Mouse (Mus musculus) urinary bladder, postnatal 14 days (tissue): ENCODE measurements at regions not wholly inside any gene's neighbourhood (a gene's known extent, or its start where the extent isn't known, plus 50 kb on each side); places are given as distances from the start of the nearest gene placed in this dataset.
"Not testable (repeated sequence)": the region's sequence is repeated elsewhere in the genome, so short reads cannot be mapped to it uniquely, and the experiment has no call there.

Source experiments
- DNase-seq: peaks from one replicate; pipeline ENCODE4 v3.0.0; 2021; ENCODE audit warnings: low spot score

DNA sequence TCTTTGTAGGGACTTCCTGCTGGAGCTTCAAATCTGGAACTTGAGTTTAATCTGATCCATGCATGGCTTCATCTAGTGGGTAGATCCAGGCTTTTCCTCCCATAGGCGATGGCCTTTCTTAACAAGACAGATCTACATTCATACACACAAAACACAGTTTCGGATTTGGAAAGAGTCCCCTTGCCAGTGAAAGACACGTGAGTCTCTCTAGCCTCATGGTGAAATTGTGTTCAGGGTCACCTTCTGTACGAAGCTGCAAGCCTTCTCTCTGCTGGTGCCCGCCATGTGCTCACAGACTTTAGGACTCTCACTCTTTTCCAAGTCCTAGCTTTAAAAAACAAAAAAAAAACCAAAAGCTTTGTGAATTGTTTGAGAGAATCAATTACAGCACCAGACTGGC is 51.4 kb upstream of the Dlx2 start:
- DNase-seq: no peak

DNA sequence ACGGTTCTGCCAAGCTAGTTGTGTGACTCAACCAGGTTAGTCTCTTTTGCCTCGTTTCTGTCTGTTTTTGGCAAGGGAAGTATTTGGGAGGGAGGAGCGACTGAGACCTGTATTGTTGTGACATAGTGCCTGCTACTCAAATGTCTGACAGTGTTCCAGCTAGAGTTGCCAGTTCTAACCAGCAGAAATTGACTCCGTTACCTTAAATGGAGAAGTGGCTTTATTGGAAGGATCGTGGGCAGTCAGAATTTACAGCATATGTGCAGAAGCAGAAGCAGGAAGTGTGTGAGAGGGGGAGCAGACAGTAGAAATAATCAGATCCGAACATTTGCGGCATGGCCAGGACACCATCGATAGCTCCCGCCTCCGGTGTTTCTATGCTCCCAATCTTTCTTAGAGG is 51.8 kb upstream of the Dlx2 start:
- peak; percentile 8 for DNase-seq

DNA sequence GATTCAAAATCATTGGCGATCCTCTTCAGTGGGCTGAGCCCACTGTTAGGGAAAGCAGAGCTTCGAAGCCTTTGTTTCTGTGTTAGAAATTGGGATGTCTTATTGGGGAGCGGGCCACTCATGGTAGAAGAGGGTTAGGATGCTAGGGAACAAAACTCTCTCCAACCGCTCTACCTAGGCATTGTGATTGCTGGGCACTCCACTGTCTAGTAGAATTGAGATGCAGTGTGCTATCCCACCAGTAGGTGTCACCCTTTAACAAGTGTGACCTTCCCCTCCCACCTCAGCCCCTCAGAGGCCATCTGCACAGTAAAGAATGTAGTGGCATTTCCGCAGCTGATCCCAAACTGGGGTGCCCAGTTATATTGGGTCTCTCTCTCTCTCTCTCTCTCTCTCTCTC is 52.2 kb upstream of the Dlx2 start:
- peak; percentile 88 for DNase-seq

DNA sequence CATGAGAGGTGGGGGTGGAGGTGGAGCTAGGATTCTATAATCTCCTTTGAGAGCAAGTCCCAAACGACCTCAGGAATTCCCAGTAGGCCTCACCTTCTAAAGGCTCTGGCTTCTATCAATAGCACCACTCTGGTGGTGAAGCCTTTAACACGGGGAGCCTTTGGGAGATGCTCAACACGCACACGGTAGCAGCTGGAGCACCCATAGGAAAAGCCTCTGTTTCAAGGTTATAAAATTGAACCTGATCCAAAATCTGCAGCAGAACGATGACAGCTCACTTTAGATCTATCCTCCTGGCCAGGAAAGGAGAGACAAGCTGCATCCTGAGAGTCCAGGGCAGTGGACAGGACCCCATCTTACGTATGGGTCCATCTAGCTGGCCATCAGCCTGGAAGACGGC is 53.7 kb upstream of the Dlx2 start:
- no peak for DNase-seq

DNA sequence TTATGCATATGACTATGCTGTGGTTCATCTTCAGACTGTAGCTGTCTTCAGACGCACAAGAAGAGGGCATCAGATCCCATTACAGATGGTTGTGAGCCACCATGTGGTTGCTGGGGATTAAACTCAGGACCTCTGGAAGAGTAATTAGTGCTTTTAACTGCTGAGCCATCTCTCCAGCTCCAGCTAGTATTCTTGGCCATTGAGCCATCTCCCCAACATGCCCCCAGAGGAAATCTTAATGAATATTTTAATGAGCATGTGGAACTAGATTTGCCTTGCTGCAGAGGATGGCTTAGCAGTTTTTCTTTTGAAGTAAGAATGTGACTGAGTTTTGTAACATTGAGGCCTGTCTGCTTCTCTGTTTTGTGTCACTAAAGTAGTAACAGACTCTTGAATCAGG is 54.4 kb upstream of the Dlx2 start:
- DNase-seq: no peak

DNA sequence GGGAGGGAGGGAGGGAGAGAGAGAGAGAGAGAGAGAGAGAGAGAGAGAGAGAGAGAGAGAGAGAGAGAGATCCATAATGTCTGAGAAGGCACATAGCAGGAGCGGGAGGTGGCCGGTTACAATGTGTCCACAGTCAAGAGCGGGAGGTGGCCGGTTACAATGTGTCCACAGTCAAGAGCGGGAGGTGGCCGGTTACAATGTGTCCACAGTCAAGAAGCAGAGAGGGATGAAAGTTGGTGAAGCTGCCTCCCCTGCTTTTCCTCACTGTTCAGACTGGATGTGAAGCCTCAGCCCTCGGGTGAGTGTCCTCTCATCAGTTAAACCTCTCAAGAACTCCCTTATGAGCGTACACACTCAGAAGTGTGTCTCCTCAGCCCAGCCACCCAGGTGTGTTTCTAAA is 57.2 kb upstream of the Dlx2 start:
- not testable (repeated sequence) for DNase-seq

DNA sequence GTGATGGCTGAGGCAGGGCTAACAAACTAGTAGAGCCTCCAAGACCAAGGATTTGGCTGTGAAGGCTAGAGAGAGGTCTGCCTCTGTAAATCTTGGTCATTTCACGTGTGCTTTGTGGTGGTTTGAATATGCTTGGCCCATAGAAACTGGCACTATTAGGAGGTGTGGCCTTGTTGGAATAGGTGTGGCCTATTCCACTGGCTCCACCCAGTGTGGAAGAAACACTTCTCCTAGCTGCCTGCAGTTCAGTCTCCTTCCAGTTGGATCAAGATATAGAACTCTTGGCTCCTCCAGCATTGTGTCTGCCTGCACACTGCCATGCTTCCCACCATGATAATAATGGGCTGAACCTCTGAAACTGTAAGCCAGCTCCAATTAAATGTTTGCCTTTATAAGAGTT is 59.1 kb upstream of the Dlx2 start:
- DNase-seq: no peak

DNA sequence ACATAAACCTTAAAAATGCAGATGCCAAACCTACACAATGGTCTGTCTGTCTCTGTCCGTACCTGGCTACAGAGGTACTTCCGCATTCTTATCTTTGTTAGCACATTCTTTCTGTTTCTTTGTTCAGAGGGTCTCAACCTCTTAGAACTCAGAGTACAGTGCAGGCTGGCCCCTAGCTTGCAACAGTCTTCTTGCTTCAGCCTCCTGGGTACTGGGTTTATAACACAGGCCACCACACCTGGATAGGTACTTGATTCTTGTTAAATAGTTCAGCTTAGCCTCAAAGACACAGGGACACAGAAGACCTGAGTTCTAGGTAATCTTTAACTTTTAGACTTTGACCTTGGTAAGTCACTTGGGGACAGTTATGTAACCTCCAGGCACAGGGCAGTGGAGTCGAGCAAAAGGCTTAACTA is 60.5 kb upstream of the Dlx2 start:
- DNase-seq: no peak

DNA sequence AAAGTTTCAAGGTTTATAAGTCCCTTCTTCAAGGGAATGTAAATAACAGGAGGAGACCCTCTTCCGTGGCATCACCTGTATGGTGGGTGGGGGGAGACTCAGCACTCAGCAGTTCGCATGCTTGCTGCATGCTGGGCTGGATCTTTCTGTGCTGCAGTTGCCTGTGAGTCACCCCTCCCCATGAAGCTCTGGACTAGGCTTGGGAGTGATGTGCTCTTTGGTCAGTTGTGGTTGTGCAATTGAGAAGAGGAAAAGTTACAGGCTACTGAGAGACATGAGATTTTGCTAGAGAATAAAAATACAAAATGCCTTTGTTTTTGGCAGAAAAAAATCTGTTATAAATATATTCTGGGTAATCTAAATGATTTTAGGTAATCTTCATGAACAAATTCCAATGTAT is 66.7 kb upstream of the Dlx2 start:
- DNase-seq: no peak

DNA sequence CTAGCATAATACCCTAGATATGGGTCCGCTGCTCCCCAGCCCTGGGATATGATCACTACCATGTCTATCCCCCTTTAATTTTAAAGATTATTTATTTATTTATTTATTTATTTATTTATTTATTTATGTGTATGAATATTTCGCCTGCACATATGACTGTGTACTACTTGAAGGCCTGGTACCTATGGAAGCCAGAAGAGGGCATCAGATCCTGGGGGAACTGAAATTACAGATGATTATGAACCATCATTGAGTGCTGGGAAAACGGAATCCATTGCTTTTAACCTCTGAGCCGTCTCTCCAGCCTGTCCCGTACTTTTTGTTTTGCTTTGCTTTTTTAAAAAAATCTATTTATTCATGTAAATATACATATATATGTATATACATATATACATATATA is 70.0 kb upstream of the Dlx2 start:
- DNase-seq: no peak

DNA sequence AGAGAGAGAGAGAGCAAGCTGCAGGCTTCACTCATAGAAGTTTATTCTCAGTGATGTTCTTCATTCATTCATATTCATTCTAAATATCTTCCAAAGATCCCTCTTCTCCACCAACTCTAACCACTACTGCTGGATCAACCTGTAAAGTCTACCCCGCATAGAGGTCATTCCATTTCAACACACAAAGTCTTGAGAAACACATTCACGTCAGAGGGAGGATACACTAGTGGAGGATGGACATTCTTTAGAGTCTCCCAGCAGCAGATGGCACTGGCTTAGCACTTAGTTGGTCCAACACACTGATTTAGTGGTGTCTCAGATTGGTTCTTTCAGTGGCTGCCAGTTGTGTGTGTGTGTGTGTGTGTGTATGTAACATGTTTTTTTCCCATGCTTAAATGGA is 74.9 kb upstream of the Dlx2 start:
- DNase-seq: no peak

DNA sequence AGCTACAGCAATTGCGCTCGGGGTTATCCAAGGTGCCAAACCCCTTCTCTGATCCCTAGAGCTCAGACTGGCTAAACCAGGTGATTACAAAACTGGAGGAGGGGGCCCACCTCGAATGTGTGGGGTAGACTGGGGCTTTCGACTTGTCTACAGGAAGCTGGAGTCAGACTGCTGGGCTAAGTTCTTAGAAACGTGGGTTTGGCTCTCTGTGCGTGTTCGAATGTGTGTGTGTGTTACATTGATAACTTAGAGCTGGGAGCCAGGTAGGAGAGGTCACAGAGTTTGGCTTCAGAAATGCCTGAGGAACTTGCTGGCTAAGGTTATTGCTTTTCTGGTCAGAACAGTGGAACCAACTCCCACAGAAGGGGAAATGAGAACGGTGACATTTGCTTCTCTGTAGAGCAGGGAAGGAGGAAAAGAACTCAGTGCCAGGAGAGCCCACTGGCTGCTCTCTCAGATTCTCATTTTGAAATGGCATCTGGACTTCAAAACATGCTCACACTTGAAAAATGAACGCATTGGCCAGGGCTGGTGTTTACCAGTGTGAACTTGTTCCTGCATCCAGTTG is 76.1 kb upstream of the Dlx2 start:
- DNase-seq: no peak

DNA sequence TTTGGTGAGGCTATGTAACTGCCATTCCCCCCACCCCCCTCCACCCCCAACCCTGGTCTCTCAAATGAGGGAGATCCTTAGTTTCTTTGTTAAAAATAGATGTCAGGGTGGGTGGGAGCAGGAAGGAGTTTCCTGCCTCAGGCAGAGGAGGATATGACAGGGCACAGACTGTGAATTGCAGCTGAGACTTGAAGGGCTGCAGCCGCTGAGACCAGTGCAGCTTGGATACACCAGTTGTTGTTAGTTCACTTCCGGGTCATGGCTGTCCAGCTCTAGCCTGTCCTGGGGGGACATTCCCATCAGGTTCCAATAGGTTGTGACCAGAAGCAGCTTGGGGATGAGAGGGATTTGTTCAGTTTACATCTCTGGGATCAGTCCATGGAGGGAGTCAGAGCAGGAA is 76.6 kb upstream of the Dlx2 start:
- DNase-seq: no peak

DNA sequence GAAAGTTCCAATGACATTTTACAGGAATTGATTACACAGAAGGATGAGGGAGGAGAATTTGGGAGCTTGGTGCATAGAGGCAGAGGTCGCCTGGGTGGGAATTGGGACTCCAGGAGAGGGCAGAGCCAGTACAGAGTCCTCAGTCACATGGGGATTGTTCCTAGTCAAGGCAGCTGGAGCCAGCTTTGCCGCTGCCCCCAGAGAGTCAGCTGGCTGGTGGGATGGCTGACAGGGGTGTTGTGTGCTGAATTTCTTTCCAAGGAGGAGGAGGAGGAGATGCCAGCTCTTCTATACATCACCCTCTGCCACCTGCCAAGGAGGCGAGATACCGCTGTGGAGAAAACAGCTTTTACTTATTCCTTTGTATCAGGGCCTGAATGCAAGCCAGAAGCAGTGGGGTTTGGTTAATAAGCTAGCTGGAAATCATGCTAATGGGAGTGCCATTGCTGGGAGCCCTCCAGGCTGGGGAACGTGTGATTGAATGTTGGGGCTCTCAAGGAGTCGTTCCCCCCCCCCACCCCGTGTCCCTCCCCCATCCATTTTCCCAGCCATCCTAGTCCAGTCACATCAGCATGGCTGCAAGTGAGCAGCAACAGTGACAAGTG is 78.8 kb upstream of the Dlx2 start:
- no peak for DNase-seq

DNA sequence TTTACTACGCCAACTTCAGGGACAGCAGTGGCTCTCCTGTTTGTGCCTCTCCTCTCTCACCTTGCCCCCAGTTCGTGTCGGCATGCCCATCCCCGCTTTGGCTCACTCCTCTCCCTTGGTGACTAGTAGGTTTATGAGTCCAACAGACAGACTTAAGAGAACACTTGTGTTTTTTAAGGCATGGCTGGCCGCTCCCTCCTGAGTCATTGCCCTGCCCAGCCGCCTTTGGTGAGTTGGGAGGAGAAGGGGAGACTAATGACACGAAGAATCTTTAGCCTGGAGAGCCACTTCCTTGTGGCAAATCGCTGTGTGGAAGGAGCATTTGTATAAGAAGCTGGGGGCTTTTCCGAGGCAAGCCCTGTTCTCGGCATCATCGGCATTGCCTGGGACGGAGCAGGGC is 79.8 kb upstream of the Dlx2 start:
- peak; percentile 38 for DNase-seq

DNA sequence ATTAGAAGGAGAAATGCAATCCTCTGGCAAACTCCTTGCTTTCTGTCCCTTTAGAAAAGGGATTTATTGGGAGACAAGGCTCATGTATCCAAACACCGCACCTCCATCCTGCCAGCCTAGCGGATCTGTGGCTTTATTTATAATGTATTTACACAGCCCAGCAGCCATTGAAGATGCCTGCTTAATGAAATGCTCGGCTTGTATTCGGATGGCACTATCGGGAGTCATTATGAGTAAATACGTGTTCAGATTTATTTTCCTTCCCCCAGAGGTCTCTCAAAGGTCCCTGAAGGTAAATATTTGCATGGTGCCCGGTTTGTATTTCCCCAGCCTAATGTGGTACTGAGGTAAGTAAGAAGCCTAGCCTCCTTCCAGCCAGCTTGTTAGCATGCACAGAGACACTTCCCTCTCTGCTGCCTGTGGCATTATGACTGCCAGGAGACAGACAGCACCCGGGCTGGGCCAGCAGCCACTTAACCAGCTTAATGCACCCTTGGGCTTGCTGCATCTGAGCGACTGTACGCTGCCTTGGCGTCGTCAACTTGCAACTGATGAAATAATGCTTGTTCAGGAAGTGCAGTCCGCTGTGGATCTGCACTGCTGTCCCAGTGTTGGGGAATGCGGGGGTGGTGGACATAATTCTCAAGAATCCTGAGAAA is 80.7 kb upstream of the Dlx2 start:
- no peak for DNase-seq

DNA sequence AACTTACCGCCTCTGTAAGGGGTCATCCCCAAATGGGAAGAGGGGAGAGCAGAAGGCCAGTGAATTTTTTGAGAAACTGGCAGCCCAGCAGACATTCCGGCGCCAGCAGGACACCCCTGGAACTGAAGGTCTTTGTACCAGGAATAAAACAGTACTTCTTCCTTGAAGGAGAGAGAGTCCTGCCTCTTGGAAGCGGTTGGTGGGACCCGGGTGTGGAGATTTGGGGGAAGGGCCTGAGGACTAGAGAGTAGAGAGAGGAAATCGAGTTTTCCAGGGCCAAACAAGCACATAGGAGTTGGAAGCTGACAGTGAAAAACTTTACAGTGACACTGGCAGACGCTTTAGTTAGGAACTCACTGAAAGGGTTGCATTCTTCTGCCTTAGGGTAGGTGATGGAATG is 82.3 kb upstream of the Dlx2 start:
- DNase-seq: no peak

DNA sequence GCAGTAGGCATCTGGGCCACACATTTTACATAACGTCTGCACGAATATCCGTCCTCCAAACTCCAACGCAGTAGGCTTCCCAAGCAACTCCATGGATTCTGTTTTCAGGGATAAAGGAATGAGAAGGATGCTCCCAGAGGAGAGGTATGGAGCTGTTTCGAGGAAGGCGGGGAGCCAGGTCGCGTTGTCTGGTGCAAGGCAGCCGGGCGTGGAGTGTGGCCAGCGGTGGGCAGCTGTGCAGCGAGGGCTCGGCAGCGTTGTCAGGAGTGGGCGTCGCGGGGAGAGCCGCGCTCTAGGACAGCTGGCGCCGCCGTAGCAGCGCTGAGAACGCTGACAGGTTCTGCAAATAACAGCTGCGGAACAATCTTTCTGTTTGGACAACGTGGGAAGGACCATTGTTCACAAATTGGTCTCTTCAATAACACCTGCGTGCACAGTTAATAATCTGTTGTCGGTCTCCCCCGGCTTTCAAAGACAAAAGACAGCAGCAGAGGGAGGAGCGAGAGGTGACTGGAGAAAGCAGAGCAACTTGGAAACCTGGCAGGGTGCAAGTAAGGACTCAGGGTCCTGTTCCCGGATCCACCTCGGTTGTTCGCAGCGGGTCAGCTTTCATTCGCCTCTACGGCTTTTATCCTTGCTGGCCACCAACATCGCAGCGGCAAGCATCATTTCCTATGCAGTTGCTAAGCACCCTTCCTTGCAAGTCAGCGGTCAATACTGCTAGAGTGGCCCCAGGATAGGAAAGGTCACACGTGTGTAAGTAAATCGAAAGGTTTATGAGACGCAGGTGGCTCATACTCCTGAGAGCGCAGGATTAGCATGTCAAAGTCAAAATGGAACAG is 83.0 kb upstream of the Dlx2 start:
- DNase-seq: no peak

DNA sequence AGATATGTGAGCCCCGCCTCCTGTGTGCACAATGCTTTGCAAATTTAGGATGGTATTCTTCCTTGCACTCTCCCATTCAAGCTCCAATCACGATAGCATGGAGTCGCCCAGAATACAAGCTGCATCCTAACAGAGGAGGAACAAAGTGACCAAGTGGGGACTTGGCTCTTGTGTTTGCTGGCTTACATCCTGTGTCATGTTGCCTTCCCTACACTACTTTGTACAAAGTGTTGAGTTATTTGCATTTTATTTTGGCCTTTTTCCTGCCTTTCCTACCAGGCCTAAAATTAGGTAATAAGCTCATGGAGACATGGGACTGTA is 83.5 kb upstream of the Dlx2 start:
- no peak for DNase-seq

DNA sequence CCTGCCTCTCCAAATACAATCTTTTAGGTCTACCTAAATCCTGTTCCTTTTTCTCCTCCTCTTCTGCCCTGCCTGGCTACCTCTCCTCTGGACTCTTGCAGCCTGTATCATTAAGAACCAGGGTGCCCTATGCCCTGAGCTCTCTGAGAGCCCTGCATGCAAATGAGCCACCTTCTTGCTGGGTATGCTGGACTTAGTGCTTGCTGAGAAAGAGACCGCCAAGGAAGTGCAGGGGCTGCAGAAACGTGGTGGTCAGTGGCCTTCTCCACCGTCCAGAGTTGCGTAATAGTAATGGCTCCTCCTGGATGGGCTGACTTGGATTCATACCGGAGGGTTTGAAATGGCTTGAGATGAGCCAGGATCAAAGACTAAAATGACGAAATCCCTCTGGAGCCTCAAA is 86.9 kb upstream of the Dlx2 start:
- DNase-seq: no peak

DNA sequence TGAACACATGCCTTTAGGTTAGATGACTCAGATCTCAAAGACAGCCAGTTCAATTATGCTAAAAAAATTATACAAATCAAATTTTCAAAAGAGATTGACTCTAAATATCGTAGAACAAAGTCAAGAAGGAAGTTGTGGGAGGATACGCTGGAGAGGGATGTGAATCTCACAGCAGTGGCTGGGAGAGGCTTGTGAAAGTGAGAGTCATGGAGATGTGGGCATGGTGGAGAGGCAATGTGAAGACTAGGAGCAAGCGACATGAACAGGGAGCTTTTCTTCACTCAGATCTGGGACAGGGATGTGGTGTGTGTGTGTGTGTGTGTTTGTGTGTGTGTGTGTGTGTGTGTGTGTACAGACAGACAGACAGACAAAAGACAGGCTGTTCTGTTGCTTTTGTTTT is 87.9 kb upstream of the Dlx2 start:
- no peak for DNase-seq

DNA sequence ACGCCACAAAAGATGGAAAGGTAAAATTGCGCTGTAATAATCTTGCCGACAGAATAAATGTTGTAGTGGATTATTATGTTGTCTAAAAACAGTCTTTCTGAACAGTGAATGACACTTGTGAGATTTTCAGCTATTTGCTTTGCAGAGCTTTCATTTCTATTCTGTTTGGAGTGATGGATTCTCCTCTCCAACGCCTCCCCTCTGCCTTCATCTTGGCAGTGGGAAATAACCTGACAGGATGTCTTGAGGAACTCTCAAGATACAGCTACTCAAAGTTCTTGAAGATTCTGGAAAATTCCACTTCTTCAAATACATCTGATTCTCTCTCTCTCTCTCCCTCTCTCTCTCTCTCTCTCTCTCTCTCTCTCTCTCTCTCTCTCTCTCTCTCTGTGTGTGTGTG is 89.6 kb upstream of the Dlx2 start:
- no peak for DNase-seq

DNA sequence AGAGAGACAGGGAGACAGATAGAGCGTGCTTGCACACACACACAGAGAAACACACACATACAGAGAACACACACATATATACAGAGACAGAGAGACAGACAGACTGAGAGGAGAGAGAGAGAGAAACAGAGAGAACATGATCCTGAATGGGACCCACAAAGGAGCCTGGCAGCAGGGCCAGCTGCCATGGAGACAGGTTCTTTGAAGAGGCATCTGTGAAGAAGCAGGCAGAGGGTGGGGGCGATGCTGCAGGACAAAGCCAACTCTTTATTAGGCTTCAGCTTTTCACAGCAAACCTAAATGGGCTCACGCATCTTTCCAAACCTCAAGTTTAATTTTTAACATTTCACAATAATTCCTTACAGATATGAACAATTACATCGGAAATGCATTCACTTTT is 90.0 kb upstream of the Dlx2 start:
- DNase-seq: no peak
